Mouse (Mus musculus): ENCODE results near the gene Raly. TPM values are rescaled to one million over a fixed set of nuclear protein-coding genes. Genes with fewer than 3 reads are reported as not detected.

Raly gene
- polyA plus RNA-seq (2021; fragmentation: Nextera tagmentation), result 31.9 and 43.4 TPM in 2 replicates
- long read RNA-seq, experiment 1, transcript Raly-202 (9 exons, 1,747 nt), result major isoform, 57 of 100 reads
- long read RNA-seq, experiment 1, transcript Raly-203 (8 exons, 1,709 nt), result minor isoform, 25 of 100 reads
- long read RNA-seq, experiment 1, partial matches to known transcripts, result 4 of 100 reads
- long read RNA-seq, experiment 1, other reads (novel, unspliced or antisense), result 10 of 100 reads
- long read RNA-seq, experiment 2, transcript Raly-203 (8 exons, 1,709 nt), result minor isoform, 18 of 48 reads
- long read RNA-seq, experiment 2, transcript Raly-202 (9 exons, 1,747 nt), result major isoform, 21 of 48 reads
- long read RNA-seq, experiment 2, partial matches to known transcripts, result 7 of 48 reads
- long read RNA-seq, experiment 2, other reads (novel, unspliced or antisense), result 2 of 48 reads

DNA sequence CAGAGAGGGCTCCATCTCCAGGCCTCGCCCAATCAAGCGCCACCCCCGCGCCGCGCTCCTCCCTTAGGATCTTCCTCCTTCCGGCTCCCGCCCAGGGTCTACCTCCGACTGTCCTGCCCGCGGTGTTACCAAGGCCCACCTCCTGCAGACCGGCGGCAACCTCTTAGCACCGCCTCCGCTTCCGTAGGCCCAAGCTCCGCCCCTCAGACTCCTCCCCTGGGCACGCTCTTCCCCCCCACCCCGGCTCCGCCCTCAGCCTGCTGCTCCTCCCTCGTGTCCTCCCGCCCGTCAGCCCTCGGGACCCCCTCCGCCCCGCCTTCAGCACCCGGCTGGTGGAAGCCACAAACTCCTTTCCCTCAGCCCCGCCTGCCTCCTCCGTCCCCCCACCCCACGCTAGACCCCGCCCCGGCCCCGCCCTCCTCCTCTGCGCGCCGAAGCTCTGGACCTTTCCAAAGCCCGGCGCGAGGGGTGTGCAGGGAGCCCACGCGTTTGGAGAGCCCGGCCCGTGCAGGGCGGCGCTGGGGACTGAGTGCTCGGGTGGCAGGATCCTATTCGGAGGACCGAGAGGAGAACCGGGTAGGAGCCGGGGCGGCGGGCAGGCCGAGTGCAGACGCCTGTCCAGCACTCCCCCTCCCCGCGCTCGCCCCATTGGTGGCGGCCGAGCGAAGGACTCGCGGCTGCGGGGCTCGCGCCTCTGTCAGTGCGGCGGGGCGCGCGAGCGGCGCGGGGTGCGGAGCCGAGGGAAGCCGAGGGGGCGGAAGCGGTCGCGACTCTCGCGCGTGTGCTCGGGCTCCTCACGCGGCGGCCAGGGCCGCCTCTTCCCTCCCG lies at the start of gene Raly, which contains the start of gene a:
Gene Raly (plus strand): TSS at position 441 of the 828 bp plus-strand sequence.
Gene a (plus strand): TSS at position 747 of the 828 bp plus-strand sequence.

DNA sequence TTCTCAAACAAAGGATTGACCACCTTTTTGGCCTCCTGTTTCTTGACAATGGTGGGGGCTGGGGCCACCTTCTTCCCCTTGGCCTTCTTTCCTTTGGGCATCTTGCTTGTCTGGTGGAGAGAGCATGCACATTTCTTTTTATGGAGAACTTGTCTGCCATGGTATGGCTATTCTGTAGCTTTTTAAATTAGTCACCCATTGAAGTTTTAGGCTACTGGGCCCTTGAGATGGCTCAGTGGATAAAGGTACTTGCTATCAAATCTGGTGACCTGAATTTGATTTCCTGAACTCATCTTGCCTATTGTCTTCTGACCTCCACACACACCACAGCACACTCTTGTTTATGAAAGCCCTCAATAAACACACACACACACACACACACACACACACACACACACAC lies 21.0 kb upstream of the Raly start, which contains the start of gene Gm14214:
Gene Gm14214 (minus strand): TSS at position 101 of the 400 bp plus-strand sequence.

DNA sequence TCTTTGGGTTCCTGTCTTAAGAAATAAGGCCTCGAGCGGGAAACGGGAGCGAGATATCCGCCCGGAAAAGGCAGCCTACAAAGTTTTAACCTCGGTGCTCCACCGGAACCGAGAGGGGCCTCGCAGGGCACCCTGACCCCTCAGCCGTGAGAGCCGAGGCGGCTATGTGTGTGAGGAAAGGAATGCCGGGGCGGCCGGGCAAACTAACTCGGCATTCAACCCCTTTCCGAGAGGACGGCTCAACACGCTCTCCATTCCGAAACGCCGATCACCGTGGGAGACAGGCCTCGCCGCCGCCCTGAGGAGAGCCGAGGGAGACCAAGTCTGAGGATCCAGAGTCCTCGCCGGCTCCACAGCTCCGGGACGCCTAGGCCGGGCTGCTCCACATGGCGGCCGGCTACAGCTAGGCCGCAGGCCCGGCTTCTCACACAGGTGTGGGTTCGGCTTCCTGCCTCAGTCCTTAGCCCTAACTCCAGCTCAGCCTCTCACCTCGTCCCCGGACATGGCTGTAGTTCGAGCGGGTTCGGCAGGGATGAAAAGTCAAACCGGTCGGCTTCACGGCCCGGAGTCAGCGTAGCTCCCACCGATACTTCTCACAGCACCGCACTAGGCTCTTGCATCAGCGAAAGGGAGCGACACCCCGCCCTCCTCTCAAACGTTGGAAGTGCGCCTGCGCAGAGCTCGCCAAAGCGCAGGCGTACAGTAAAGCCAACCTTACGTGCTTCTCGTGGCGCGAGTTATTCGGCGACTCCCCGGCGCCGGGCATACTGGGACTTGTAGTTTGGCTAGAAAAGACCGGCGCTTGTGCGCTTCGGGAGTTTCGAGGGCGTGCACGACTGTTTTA lies 101.5 kb downstream of the Raly start, which contains the start of gene Eif2s2:
Gene Eif2s2 (minus strand): TSS at position 735 of the 844 bp plus-strand sequence.

Other genes starting within 250 kb of the Raly start
- 1.1 and 1.3 TPM in 2 replicates for gene 1700003F12Rik, start 244.0 kb upstream of the Raly start, polyA plus RNA-seq (2021; fragmentation: Nextera tagmentation)
- gene Actl10, start 239.3 kb upstream of the Raly start, polyA plus RNA-seq (2021; fragmentation: Nextera tagmentation), result not detected in 2 replicates
- gene Necab3, start 232.2 kb upstream of the Raly start, polyA plus RNA-seq (2021; fragmentation: Nextera tagmentation), result 98.1 and 105 TPM in 2 replicates
- gene E2f1, start 221.2 kb upstream of the Raly start, polyA plus RNA-seq (2021; fragmentation: Nextera tagmentation), result 6.2 and 11.3 TPM in 2 replicates
- gene Pxmp4, start 187.4 kb upstream of the Raly start, polyA plus RNA-seq (2021; fragmentation: Nextera tagmentation), result 19.8 and 23.0 TPM in 2 replicates
- 1.1 and 1.2 TPM in 2 replicates for gene Zfp341, start 177.8 kb upstream of the Raly start, polyA plus RNA-seq (2021; fragmentation: Nextera tagmentation)
- gene 4930519P11Rik, start 177.7 kb upstream of the Raly start, polyA plus RNA-seq (2021; fragmentation: Nextera tagmentation), result 0.28 TPM in 1 of 2 replicates, not detected in the other
- gene Chmp4b, start 139.4 kb upstream of the Raly start, polyA plus RNA-seq (2021; fragmentation: Nextera tagmentation), result 15.5 and 19.3 TPM in 2 replicates
- gene Gm14214, start 21.1 kb upstream of the Raly start, polyA plus RNA-seq (2021; fragmentation: Nextera tagmentation), result not detected in 2 replicates
- gene a, start 306 bp downstream of the Raly start, polyA plus RNA-seq (2021; fragmentation: Nextera tagmentation), result 0.47 and 0.90 TPM in 2 replicates
- gene Eif2s2, start 101.8 kb downstream of the Raly start, polyA plus RNA-seq (2021; fragmentation: Nextera tagmentation), result 74.6 and 80.7 TPM in 2 replicates
- not detected in 2 replicates for gene Gm14226, start 227.2 kb downstream of the Raly start, polyA plus RNA-seq (2021; fragmentation: Nextera tagmentation)

Data from left cerebral cortex, adult 6 months (tissue).